Mouse (Mus musculus): ENCODE measurements at regions not wholly inside any gene's neighbourhood (a gene's known extent, or its start where the extent isn't known, plus 50 kb on each side); places are given as distances from the start of the nearest gene placed in this dataset.

DNA sequence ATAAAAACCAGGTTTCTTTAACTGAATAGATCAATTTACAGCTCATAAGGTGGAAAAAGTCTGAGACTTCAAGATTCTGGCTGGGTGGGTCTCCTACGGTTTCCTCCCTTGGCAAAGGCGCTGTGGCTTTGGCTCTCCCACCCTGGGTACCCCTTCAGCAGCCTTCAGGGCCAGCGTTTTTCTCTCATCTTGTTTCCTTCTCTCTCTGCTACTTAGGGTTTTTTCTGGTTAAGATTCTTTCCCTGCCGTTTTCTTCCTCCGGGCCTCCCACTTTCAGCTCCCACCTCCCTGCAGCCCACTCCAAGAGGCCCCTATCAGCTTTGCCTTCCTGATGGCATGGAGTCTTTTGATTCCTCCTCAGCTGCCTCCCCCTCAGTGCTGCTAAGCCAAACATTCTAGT lies 463.0 kb downstream of the Ccdc171 start:
- ATAC-seq (ENCODE audit: extremely low read depth, insufficient number of reproducible peaks, low FRiP score, low TSS enrichment) = no peak
- peak overlapping the region; percentile 16; the same call in 1 of the 2 replicates for H3K4me2 ChIP-seq
- H3K36me3 ChIP-seq = no peaks in the 10 kb centered on the region
- H3K4me3 ChIP-seq = no peak overlapping the region
- H3K27me3 ChIP-seq (replicated peaks) = no peaks in the 10 kb centered on the region
- H3K4me1 ChIP-seq = peaks cover 37% of the 10 kb centered on the region
- H3K9me3 ChIP-seq = no peaks in the 10 kb centered on the region
- peak overlapping the region; percentile 48; the same call in 1 of the 2 replicates for H3K27ac ChIP-seq (replicated peaks)
- no peak overlapping the region for H3K9ac ChIP-seq
- 32% methylated on average over 5 of the region's 5 CpGs for WGBS

DNA sequence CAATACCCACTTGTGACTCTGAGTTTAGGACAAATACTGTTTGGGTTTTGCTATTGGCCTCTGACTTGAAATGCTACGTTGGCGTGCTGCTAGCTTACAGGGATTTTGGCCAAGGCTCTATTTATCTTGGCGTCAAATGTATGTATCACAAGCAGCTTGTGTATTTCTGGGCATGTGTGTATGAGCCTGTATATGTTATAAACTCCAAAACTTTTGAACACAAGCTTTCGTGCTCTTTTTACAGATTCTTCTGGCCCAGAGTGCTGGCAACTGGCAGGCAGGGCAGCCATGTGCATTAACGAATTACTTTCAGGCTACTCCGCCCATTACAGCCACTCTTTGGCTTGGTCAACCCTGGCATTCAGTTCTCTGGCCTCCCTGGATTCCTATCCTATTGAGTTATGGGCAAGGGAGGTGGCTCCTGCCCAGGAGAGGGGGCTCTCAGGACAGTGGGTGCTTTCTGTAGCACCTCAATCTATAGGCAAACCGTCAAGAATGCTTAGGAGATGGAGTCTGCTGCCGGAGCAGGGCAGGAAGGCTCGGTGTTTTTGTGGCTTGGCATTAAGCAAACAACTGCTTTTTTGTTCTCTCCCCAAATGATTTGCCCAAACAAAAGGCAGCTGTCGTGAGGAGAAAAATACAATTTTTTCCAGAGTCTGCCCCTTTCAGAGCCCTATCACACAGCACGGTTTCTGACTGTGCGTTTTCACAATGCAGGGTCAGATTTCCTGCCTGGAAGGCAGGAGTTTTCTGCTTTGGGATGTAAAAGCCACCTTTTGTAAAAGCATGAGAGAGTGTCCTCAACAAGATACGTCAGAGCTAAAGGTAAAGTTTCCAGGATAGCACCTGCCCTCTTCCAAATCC lies 465.0 kb downstream of the Ccdc171 start:
- Histone ChIP-seq H3K36me3 (no peaks in the 10 kb centered on the region), H3K9ac (no peak overlapping the region), H3K9me3 (no peaks in the 10 kb centered on the region), H3K27ac (replicated peaks) (peak overlapping the region; percentile 45; the same call in 1 of the 2 replicates), H3K27me3 (replicated peaks) (no peaks in the 10 kb centered on the region), H3K4me2 (no peak overlapping the region), H3K4me3 (no peak overlapping the region), H3K4me1 (peaks cover 37% of the 10 kb centered on the region)
- WGBS = 58% methylated on average over 13 of the region's 13 CpGs
- no peak for ATAC-seq (ENCODE audit: extremely low read depth, insufficient number of reproducible peaks, low FRiP score, low TSS enrichment)

DNA sequence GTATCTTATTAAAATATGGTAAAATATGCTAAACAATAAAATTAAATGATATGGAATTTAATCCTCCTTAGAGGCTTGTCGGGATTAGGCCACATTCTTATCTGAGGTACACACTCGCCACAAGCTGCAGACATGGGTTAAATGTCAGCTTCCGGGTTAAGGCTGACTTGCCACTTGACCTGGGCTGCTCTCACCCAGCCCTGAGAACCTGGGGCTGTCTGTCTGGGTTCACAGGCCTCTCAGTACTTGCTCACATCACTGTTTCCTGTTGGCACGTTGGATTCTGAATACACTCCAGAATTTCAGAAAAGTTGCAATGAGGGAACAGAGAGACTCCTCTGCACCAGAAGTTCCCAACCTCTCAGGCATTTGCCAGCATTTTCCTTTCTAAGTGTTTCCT lies 465.9 kb downstream of the Ccdc171 start:
- H3K4me1 ChIP-seq = peaks cover 37% of the 10 kb centered on the region
- H3K9me3 ChIP-seq = no peaks in the 10 kb centered on the region
- ATAC-seq (ENCODE audit: extremely low read depth, insufficient number of reproducible peaks, low FRiP score, low TSS enrichment) = no peak
- 22% methylated on average over 4 of the region's 4 CpGs for WGBS
- no peak overlapping the region for H3K4me2 ChIP-seq
- no peak overlapping the region for H3K27ac ChIP-seq (replicated peaks)
- no peaks in the 10 kb centered on the region for H3K27me3 ChIP-seq (replicated peaks)
- H3K36me3 ChIP-seq = no peaks in the 10 kb centered on the region
- H3K4me3 ChIP-seq = no peak overlapping the region
- no peak overlapping the region for H3K9ac ChIP-seq

DNA sequence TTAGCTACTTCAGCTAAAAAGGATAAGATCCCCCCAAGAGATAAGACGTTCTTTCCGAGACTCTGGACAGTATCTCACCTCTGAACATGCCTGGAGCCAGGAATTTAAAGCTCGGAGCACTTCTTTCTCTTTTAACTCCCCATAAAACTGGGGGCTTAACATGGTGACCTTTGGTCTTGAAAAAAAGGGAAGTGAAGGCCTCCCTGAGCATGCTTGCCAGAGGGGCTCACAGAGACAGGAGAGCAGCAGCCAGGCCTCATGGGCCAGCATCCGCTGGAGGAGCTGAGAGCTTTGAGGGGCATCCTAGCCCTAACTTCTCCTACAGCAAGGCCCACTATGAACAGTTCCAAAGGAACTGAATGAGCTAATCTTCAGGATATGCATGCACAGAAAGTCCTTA lies 471.7 kb downstream of the Ccdc171 start:
- ATAC-seq (ENCODE audit: extremely low read depth, insufficient number of reproducible peaks, low FRiP score, low TSS enrichment) = no peak
- 39% methylated on average over 4 of the region's 4 CpGs for WGBS
- no peaks in the 10 kb centered on the region for H3K27me3 ChIP-seq (replicated peaks)
- H3K4me2 ChIP-seq = no peak overlapping the region
- no peak overlapping the region for H3K9ac ChIP-seq
- H3K9me3 ChIP-seq = no peaks in the 10 kb centered on the region
- no peak overlapping the region for H3K27ac ChIP-seq (replicated peaks)
- no peaks in the 10 kb centered on the region for H3K36me3 ChIP-seq
- peaks cover 6% of the 10 kb centered on the region; the same call in 1 of the 2 replicates for H3K4me1 ChIP-seq
- no peak overlapping the region for H3K4me3 ChIP-seq

DNA sequence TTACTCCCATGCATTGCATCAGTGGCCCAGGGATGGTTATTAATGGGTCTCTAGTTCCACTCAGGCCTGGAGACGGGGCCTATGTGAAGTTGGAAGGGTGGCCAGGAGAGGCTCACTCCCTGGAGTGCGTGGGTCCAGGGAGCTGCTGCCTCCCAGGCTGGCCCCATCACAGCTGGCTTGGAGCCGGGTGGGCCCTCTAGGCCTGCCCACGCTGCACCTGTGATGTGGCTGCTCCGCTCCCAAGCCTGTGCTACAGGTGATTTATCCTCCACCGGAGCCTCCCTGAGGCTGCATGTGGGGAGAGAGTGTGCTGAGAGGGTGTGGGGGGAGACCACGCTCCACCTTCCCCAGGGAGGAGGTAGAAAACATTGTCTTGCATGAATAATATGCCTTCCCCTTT lies 476.3 kb downstream of the Ccdc171 start:
- H3K4me3 ChIP-seq = no peak overlapping the region
- no peaks in the 10 kb centered on the region for H3K27me3 ChIP-seq (replicated peaks)
- H3K36me3 ChIP-seq = no peaks in the 10 kb centered on the region
- H3K4me2 ChIP-seq = no peak overlapping the region
- peaks cover 11% of the 10 kb centered on the region; the same call in 1 of the 2 replicates for H3K4me1 ChIP-seq
- no peak overlapping the region for H3K9ac ChIP-seq
- H3K9me3 ChIP-seq = no peaks in the 10 kb centered on the region
- WGBS = 78% methylated on average over 7 of the region's 7 CpGs
- no peak overlapping the region for H3K27ac ChIP-seq (replicated peaks)
- ATAC-seq (ENCODE audit: extremely low read depth, insufficient number of reproducible peaks, low FRiP score, low TSS enrichment) = no peak

DNA sequence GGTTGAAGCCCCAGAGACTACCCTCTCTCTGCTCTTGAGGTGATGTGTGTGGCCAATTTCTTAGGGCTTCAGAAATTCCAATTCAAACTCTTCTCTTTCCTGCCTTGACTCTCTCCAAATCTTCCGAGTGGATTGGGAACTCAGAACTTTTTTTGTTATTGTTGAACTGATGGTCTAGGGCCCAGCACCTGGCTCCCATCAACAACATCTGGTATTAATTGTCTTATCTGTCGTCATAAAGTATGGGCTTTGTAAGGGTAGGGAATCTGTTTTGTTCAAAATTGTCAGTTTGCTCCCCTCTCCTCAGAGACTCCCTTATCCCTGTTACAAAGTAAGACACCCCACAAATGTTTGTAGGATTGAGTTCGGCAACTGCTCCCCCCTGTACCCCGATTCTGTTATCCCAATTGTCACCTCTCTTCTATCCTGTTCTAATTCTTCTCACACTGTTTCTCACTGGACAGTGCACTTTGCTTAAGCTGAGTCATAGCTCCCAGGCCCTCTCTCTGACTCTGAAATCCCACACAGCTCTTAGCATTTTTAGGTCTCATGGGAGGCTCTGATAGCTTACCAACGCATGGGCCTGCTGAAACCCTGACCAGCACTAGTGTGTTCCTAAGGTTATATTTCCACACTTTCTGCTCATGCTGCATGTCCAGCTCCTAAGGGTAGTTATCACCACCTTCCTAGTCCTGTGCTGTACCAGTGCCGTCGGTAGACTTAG lies 478.9 kb downstream of the Ccdc171 start:
- no peak overlapping the region for H3K4me3 ChIP-seq
- no peaks in the 10 kb centered on the region for H3K36me3 ChIP-seq
- no peak overlapping the region for H3K4me2 ChIP-seq
- H3K27me3 ChIP-seq (replicated peaks) = no peaks in the 10 kb centered on the region
- H3K9ac ChIP-seq = no peak overlapping the region
- peaks cover 11% of the 10 kb centered on the region; the same call in 1 of the 2 replicates for H3K4me1 ChIP-seq
- no peak overlapping the region for H3K27ac ChIP-seq (replicated peaks)
- ATAC-seq (ENCODE audit: extremely low read depth, insufficient number of reproducible peaks, low FRiP score, low TSS enrichment) = no peak
- 65% methylated on average over 7 of the region's 7 CpGs for whole genome bisulfite sequencing
- no peaks in the 10 kb centered on the region for H3K9me3 ChIP-seq

DNA sequence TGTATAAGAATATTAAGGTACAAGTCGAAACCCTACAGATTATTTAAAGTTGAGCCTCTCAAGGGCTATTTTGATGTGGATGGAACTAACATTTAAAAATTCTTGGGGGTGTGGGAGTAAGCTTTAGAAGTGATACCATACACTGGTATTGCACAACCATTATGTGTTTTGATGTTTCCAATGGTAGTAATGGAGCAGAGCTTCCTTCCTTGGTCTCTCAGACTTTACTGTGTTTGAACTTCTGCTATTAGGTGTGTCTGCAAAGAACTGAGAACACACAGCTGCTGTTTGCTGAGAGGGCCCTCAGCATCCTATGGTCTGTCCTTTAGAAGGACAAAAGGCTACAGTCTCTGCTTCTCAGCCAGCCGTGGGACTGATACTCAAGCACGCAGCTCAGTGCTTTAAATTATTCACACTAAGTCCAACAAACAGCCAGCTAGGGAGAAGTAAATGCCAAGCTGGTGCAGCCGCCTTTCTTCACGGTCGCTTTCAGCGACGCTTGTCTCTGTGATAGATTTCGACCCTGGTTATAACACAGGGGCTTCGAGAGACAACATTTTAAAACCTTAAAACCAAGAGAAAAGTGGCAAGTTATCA lies 479.5 kb downstream of the Ccdc171 start:
- no peaks in the 10 kb centered on the region for H3K36me3 ChIP-seq
- no peak overlapping the region for H3K9ac ChIP-seq
- no peak overlapping the region for H3K27ac ChIP-seq (replicated peaks)
- no peak overlapping the region for H3K4me3 ChIP-seq
- H3K4me2 ChIP-seq = no peak overlapping the region
- H3K4me1 ChIP-seq = peaks cover 11% of the 10 kb centered on the region; the same call in 1 of the 2 replicates
- H3K9me3 ChIP-seq = no peaks in the 10 kb centered on the region
- no peak for ATAC-seq (ENCODE audit: extremely low read depth, insufficient number of reproducible peaks, low FRiP score, low TSS enrichment)
- 68% methylated on average over 10 of the region's 10 CpGs for whole genome bisulfite sequencing
- H3K27me3 ChIP-seq (replicated peaks) = no peaks in the 10 kb centered on the region

DNA sequence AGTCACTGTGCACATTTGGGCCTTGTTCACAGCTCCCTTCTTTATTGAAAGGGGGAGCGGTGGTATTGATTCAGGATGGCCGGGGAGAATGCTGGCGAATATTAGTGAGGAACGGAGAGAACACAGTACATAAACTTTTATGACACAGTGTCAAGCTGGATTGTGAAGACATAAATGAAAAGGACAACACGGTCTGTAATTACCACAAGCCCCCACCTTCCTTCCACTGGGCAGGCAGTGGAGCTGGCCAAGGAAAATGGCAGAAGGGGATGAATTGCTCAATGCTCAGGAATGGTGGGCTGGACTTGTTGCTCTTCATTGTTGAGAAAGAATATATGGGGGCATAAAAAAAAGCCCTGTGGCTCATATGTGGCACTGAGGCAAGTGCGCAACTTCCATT lies 486.6 kb downstream of the Ccdc171 start:
- Histone ChIP-seq H3K27ac (replicated peaks) (no peak overlapping the region), H3K9me3 (no peaks in the 10 kb centered on the region), H3K27me3 (replicated peaks) (peaks cover 3% of the 10 kb centered on the region; the same call in 1 of the 2 replicates), H3K4me2 (no peak overlapping the region), H3K4me3 (no peak overlapping the region), H3K9ac (no peak overlapping the region), H3K36me3 (no peaks in the 10 kb centered on the region), H3K4me1 (peaks cover 12% of the 10 kb centered on the region)
- WGBS = 88% methylated on average over 6 of the region's 6 CpGs
- ATAC-seq (ENCODE audit: extremely low read depth, insufficient number of reproducible peaks, low FRiP score, low TSS enrichment) = no peak

DNA sequence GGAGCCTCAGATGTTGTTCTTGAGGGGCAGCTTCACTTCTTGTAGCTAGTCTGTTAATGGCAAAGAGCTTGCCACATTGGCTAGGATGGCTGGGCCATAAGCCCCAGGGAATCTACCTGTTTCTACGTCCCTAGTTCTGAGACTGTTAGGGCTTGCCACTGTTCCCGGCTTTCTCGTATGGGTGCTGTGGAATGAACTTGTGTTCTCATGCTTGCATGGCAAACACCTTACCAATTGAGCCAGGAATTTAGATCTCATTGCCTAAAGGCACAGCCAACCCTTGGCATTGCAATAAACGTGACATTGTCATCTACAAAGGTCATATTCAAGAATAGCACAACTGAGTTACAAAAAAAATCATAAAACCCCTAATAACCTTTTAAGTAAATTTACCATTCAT lies 489.8 kb downstream of the Ccdc171 start:
- no peak overlapping the region for H3K9ac ChIP-seq
- ATAC-seq (ENCODE audit: extremely low read depth, insufficient number of reproducible peaks, low FRiP score, low TSS enrichment) = no peak
- peaks cover 35% of the 10 kb centered on the region for H3K4me1 ChIP-seq
- H3K27ac ChIP-seq (replicated peaks) = peak overlapping the region; percentile 75
- H3K4me3 ChIP-seq = no peak overlapping the region
- H3K4me2 ChIP-seq = no peak overlapping the region
- no peaks in the 10 kb centered on the region for H3K9me3 ChIP-seq
- peaks cover 5% of the 10 kb centered on the region; the same call in 1 of the 2 replicates for H3K27me3 ChIP-seq (replicated peaks)
- no peaks in the 10 kb centered on the region for H3K36me3 ChIP-seq
- WGBS = 79% methylated on average over 4 of the region's 4 CpGs

DNA sequence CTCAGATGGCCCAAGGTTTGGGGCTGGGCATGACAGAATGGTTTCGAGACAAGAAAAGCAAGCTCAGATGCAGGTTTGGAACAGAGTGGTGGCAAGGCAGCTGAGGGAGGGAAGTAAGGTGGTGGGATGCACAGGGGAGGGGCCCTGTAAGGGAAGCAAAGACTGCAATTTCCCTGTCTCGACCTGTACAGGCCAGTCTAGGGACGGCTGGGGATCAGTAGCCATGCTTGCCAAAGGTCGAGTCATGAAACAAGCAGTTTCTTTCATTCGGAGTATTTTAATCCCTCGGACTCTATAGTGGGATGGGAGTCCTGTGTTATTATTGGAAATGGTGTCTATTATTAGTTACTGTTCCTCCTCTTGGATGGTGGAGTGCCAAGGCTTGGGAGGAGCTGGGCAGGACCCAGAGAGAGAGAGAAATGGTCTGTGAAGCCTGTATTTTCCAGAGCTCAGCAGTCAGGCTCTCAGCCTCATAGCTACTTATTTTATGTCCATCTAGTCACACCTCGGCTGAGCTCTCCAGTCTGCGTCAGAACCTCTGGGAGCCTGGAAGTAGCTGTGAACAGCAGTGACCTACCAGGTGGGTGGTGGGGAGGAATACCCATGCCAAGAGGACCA lies 490.3 kb downstream of the Ccdc171 start:
- no peak overlapping the region for H3K4me3 ChIP-seq
- H3K4me1 ChIP-seq = peaks cover 39% of the 10 kb centered on the region
- H3K27me3 ChIP-seq (replicated peaks) = peaks cover 5% of the 10 kb centered on the region; the same call in 1 of the 2 replicates
- H3K36me3 ChIP-seq = no peaks in the 10 kb centered on the region
- no peak overlapping the region for H3K9ac ChIP-seq
- H3K27ac ChIP-seq (replicated peaks) = peak overlapping the region; percentile 75
- peak; percentile 28; the same call in 1 of the 2 replicates for ATAC-seq (ENCODE audit: extremely low read depth, insufficient number of reproducible peaks, low FRiP score, low TSS enrichment)
- no peaks in the 10 kb centered on the region for H3K9me3 ChIP-seq
- 44% methylated on average over 8 of the region's 8 CpGs for WGBS
- peak overlapping the region; percentile 22 for H3K4me2 ChIP-seq

DNA sequence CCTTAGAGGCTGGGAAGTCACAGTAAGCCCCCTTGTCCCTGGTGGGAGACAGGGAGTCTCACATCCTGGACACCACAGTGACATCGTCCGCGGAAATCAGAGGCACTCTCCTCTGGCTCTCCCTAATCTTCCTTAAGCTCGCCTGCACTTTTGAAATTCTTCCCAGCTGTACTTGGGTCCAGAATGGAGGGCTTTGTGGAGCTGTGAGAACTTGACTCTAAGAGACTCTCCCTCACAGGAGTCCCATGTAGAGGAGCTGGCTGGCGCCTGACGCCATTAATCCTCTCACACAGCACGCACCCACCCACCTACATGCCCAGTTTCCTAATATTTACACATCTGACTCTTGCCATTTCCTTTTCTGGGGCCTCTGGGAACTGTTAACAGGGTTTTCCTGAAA lies 492.8 kb downstream of the Ccdc171 start:
- Histone ChIP-seq H3K27me3 (replicated peaks) (peaks cover 5% of the 10 kb centered on the region; the same call in 1 of the 2 replicates), H3K4me3 (no peak overlapping the region), H3K9ac (no peak overlapping the region), H3K36me3 (no peaks in the 10 kb centered on the region), H3K27ac (replicated peaks) (peak overlapping the region; percentile 45), H3K4me2 (no peak overlapping the region), H3K4me1 (peaks cover 53% of the 10 kb centered on the region), H3K9me3 (no peaks in the 10 kb centered on the region)
- WGBS = 60% methylated on average over 7 of the region's 7 CpGs
- no peak for ATAC-seq (ENCODE audit: extremely low read depth, insufficient number of reproducible peaks, low FRiP score, low TSS enrichment)

Data from heart, embryonic 13.5 days (tissue).